Mouse (Mus musculus): ENCODE measurements around the gene Itga9.

GRCm38 (mm10) chr9:118920798-118921515, 314.5 kb downstream of the Itga9 start:
- TF ChIP-seq CTCF (IDR thresholded peaks at IDR 0.05; ENCODE audit: control insufficient read depth, insufficient read depth, insufficient read length) (peak; percentile 93), MAX (IDR thresholded peaks at IDR 0.05) (no peak)
